Mouse (Mus musculus): Measurements from ENCODE around the gene Susd3. TPM values are rescaled to one million over a fixed set of nuclear protein-coding genes. Genes with fewer than 3 reads are reported as not detected.

Gene Susd3
- polyA plus RNA-seq, 1 experiment from 2014 or later, result 34.5 TPM

DNA sequence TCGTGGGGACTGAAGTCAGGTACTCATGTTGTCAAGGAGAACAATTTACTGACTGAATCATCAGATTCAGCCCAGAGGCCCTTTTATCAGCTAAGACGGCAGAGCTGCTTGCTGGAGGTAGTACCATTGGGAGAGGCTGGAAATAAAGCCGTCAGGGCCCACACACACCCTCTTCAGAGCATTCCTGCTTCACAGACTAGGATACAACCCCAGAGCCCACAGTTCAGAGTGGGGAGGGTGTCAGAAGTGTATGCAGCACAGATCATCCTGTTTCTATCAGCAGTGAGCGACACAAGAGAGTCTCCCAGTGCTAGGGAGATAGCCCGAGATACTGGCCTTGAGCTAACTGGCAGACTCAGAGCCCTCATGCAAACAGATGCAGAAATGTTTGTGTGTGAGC, 65.3 kb downstream of the Susd3 start:
- H3K27me3 ChIP-seq (ENCODE audit: insufficient read depth, low read length), result no peaks in the 10 kb centered on the region
- H3K4me2 ChIP-seq (replicated peaks; ENCODE audit: low read depth, low read length), result no peak overlapping the region
- no peak overlapping the region for H3K27ac ChIP-seq (ENCODE audit: low read length)
- no peak for ATAC-seq (ENCODE audit: low FRiP score, low TSS enrichment)
- no peaks in the 10 kb centered on the region for H3K36me3 ChIP-seq (ENCODE audit: insufficient read depth, low read length)
- H3K9ac ChIP-seq (replicated peaks; ENCODE audit: low read length), result no peak overlapping the region
- no peak overlapping the region for H3K4me3 ChIP-seq (ENCODE audit: low read length)
- 68% methylated on average over 5 of the region's 5 CpGs for WGBS
- H3K9me3 ChIP-seq (ENCODE audit: low read length), result no peaks in the 10 kb centered on the region
- H3K4me1 ChIP-seq (ENCODE audit: insufficient read depth, low read length), result peaks cover 12% of the 10 kb centered on the region

DNA sequence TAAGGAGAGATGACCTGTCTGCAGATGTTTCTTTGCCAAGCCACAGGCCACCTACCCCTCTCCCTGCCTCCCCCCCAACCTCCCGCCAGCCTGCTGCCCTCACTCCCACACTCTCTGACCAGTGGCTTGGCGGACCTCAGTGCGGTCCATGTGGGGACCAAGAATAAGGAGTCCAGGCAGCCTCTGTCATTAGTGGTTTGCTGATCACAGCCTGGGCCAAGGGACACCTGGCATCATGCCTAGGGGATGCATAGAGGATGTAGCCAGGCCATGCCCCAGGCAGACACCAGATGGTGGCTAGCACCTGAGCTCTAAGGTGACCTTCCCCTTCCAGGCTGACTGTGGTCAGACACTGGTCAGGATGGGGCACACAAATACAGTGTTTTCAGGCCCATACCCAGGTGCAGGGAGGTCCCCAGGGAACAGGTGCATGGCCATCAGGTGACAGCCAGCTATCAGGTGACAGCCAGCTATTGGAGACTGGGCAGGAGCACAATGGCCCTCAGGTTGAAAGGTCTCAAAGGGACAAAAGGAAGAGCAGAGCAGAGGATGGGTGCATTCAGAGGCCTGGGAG, 67.0 kb downstream of the Susd3 start:
- Histone ChIP-seq H3K9me3 (ENCODE audit: low read length) (no peaks in the 10 kb centered on the region), H3K36me3 (ENCODE audit: insufficient read depth, low read length) (no peaks in the 10 kb centered on the region), H3K4me3 (ENCODE audit: low read length) (no peak overlapping the region), H3K9ac (replicated peaks; ENCODE audit: low read length) (no peak overlapping the region), H3K27ac (ENCODE audit: low read length) (no peak overlapping the region), H3K4me2 (replicated peaks; ENCODE audit: low read depth, low read length) (no peak overlapping the region), H3K27me3 (ENCODE audit: insufficient read depth, low read length) (no peaks in the 10 kb centered on the region), H3K4me1 (ENCODE audit: insufficient read depth, low read length) (no peaks in the 10 kb centered on the region)
- 58% methylated on average over 3 of the region's 3 CpGs for WGBS
- ATAC-seq (ENCODE audit: low FRiP score, low TSS enrichment), result no peak

- Histone ChIP-seq H3K4me1 (ENCODE audit: insufficient read depth, low read length) (no peaks in the 10 kb centered on the region), H3K27ac (ENCODE audit: low read length) (no peak overlapping the region), H3K36me3 (ENCODE audit: insufficient read depth, low read length) (no peaks in the 10 kb centered on the region), H3K4me3 (ENCODE audit: low read length) (no peak overlapping the region), H3K9me3 (ENCODE audit: low read length) (no peaks in the 10 kb centered on the region), H3K4me2 (replicated peaks; ENCODE audit: low read depth, low read length) (no peak overlapping the region), H3K9ac (replicated peaks; ENCODE audit: low read length) (no peak overlapping the region), H3K27me3 (ENCODE audit: insufficient read depth, low read length) (no peaks in the 10 kb centered on the region)
- no peak for ATAC-seq (ENCODE audit: low FRiP score, low TSS enrichment)
- WGBS, result 57% methylated on average over 1 of the region's 1 CpGs
Measured at GRCm38 (mm10) chr13:49180691-49181090, 67.8 kb downstream of the Susd3 start.

Other genes with a start within 250 kb of the Susd3 start
- gene Wnk2, start 100.7 kb downstream of the Susd3 start, polyA plus RNA-seq (2015; fragmentation: Nextera tagmentation; extraction: Ambion mirVana), result 1.0 and 1.2 TPM in 2 replicates
- 76.1 and 77.1 TPM in 2 replicates for gene Ninj1, start 61.2 kb downstream of the Susd3 start, polyA plus RNA-seq (2015; fragmentation: Nextera tagmentation; extraction: Ambion mirVana)
- 50.0 and 52.6 TPM in 2 replicates for gene Card19, start 32.7 kb downstream of the Susd3 start, polyA plus RNA-seq (2015; fragmentation: Nextera tagmentation; extraction: Ambion mirVana)
- 1.0 and 1.1 TPM in 2 replicates for gene Fgd3, start 71.6 kb upstream of the Susd3 start, polyA plus RNA-seq (2015; fragmentation: Nextera tagmentation; extraction: Ambion mirVana)
- 27.9 and 29.4 TPM in 2 replicates for gene Bicd2, start 92.9 kb upstream of the Susd3 start, polyA plus RNA-seq (2015; fragmentation: Nextera tagmentation; extraction: Ambion mirVana)
- 17.4 and 17.9 TPM in 2 replicates for gene Ippk, start 172.5 kb upstream of the Susd3 start, polyA plus RNA-seq (2015; fragmentation: Nextera tagmentation; extraction: Ambion mirVana)
- gene Tes3-ps, start 244.6 kb upstream of the Susd3 start, polyA plus RNA-seq (2015; fragmentation: Nextera tagmentation; extraction: Ambion mirVana), result 0.76 and 1.9 TPM in 2 replicates